Mouse (Mus musculus) cortical plate, adult 2 months (tissue): Measurements from ENCODE around the gene Kif24.

ENCODE experiments used
- CTCF ChIP-seq: fragments of 200-500 bp; IDR thresholded peaks from 2 replicates; pipeline ENCODE4 v1.5.1; 2011; ENCODE audit warnings: mild to moderate bottlenecking, control low read depth, low read length; ENCODE audit not compliant: insufficient read depth; ENCODE audit errors: extremely low read depth
- POLR2A ChIP-seq: fragments of 200-500 bp; IDR thresholded peaks from 2 replicates; pipeline ENCODE4 v1.6.1; 2011; ENCODE audit warnings: mild to moderate bottlenecking, low read length, control low read depth; ENCODE audit not compliant: insufficient read depth; ENCODE audit errors: extremely low read depth

- no peak for TF ChIP-seq CTCF
- TF ChIP-seq POLR2A = no peak
Observed at GRCm38 (mm10) chr4:41479456-41479804, 14.7 kb upstream of the Kif24 start.
